Mouse (Mus musculus): ENCODE results near the gene Commd1. TPM values are rescaled to one million over a fixed set of nuclear protein-coding genes. Genes with fewer than 3 reads are reported as not detected.

Gene Commd1
- polyA plus RNA-seq, 2 experiments, result 89.7 to 372 TPM

DNA sequence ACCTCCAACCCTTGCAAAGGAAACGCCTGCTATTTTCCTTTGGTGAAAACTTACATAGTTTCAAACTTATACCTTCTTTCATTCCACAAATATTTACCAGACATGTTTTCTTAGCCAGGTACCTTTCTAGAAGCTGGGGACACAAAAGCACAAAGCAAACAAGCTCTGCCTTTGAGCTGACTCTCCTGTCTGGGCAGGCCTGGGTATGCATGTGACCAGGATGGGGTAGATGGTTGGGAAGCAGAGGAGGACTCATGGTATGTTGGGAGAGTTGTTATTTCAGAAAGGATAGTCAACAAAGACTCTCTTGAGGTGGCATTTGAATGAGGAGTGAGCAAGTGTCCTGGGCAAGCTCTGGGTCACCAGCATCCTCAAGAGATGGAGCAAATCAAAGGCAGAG lies 30.9 kb upstream of the Commd1 start:
- no peak for ATAC-seq (ENCODE audit: low FRiP score, low read depth)

GRCm38 (mm10) chr11:23008824-23009200 lies 26.6 kb upstream of the Commd1 start:
- TF ChIP-seq POLR2A (IDR thresholded peaks at IDR 0.05; ENCODE audit: borderline replicate concordance, extremely low read depth, insufficient read depth, insufficient read length), result no peak
- peak overlapping the region; percentile 66 for H3K9ac ChIP-seq (ENCODE audit: low read depth, low read length, severe bottlenecking)
- H3K27me3 ChIP-seq (ENCODE audit: control insufficient read depth, insufficient read depth, low read length), result no peaks in the 10 kb centered on the region
- WGBS, result 27% methylated on average over 4 of the region's 4 CpGs
- DNase-seq (ENCODE audit: low spot score), result no peak
- H3K4me1 ChIP-seq (ENCODE audit: control insufficient read depth, insufficient read depth, low read length), result 0 out of 2 replicates have a peak, but pooled peaks cover 3% of the 10 kb centered on the region
- H3K9me3 ChIP-seq (ENCODE audit: control insufficient read depth, low read length), result no peaks in the 10 kb centered on the region
- H3K27ac ChIP-seq (replicated peaks; ENCODE audit: low read depth, low read length), result no peak overlapping the region; the same call in 1 of the 2 replicates
- peaks cover 20% of the 10 kb centered on the region for H3K36me3 ChIP-seq (ENCODE audit: control insufficient read depth, insufficient read depth, low read length)
- peak overlapping the region; percentile 60 for H3K4me3 ChIP-seq (replicated peaks; ENCODE audit: low read length)
- peak overlapping the region; percentile 80 for H3K4me2 ChIP-seq (replicated peaks; ENCODE audit: low read depth, low read length, severe bottlenecking)
- no peak for ATAC-seq (ENCODE audit: low FRiP score, low read depth)

More for the DNA sequence above, 30.9 kb upstream of the Commd1 start:
- Histone ChIP-seq H3K4me3 (replicated peaks; ENCODE audit: low read length) (no peak overlapping the region), H3K9ac (ENCODE audit: low read depth, low read length, severe bottlenecking) (no peak overlapping the region), H3K27me3 (ENCODE audit: control insufficient read depth, insufficient read depth, low read length) (no peaks in the 10 kb centered on the region), H3K36me3 (ENCODE audit: control insufficient read depth, insufficient read depth, low read length) (no peaks in the 10 kb centered on the region), H3K4me2 (replicated peaks; ENCODE audit: low read depth, low read length, severe bottlenecking) (no peak overlapping the region), H3K9me3 (ENCODE audit: control insufficient read depth, low read length) (no peaks in the 10 kb centered on the region), H3K27ac (replicated peaks; ENCODE audit: low read depth, low read length) (no peak overlapping the region), H3K4me1 (ENCODE audit: control insufficient read depth, insufficient read depth, low read length) (0 out of 2 replicates have a peak, but pooled peaks cover 3% of the 10 kb centered on the region)
- 73% methylated on average over 1 of the region's 1 CpGs for WGBS
- TF ChIP-seq POLR2A (IDR thresholded peaks at IDR 0.05; ENCODE audit: borderline replicate concordance, extremely low read depth, insufficient read depth, insufficient read length), result no peak
- no peak for DNase-seq (ENCODE audit: low spot score)

- peak; percentile 70; the same call in 1 of the 2 replicates for TF ChIP-seq POLR2A (IDR thresholded peaks at IDR 0.05; ENCODE audit: borderline replicate concordance, extremely low read depth, insufficient read depth, insufficient read length)
- 0 out of 2 replicates have a peak, but pooled peaks cover 3% of the 10 kb centered on the region for H3K4me1 ChIP-seq (ENCODE audit: control insufficient read depth, insufficient read depth, low read length)
- peaks cover 25% of the 10 kb centered on the region for H3K36me3 ChIP-seq (ENCODE audit: control insufficient read depth, insufficient read depth, low read length)
- peak overlapping the region; percentile 66 for H3K9ac ChIP-seq (ENCODE audit: low read depth, low read length, severe bottlenecking)
- peak overlapping the region; percentile 83 for H3K27ac ChIP-seq (replicated peaks; ENCODE audit: low read depth, low read length)
- H3K4me2 ChIP-seq (replicated peaks; ENCODE audit: low read depth, low read length, severe bottlenecking), result peak overlapping the region; percentile 80
- ATAC-seq (ENCODE audit: low FRiP score, low read depth) (peak; percentile 86), DNase-seq (ENCODE audit: low spot score) (peak; percentile 88)
- peak overlapping the region; percentile 60 for H3K4me3 ChIP-seq (replicated peaks; ENCODE audit: low read length)
- under 1% methylated on average over 40 of the region's 40 CpGs for WGBS
- H3K9me3 ChIP-seq (ENCODE audit: control insufficient read depth, low read length), result no peaks in the 10 kb centered on the region
- H3K27me3 ChIP-seq (ENCODE audit: control insufficient read depth, insufficient read depth, low read length), result no peaks in the 10 kb centered on the region
Observed at GRCm38 (mm10) chr11:23008181-23008823, 26.1 kb upstream of the Commd1 start.

DNA sequence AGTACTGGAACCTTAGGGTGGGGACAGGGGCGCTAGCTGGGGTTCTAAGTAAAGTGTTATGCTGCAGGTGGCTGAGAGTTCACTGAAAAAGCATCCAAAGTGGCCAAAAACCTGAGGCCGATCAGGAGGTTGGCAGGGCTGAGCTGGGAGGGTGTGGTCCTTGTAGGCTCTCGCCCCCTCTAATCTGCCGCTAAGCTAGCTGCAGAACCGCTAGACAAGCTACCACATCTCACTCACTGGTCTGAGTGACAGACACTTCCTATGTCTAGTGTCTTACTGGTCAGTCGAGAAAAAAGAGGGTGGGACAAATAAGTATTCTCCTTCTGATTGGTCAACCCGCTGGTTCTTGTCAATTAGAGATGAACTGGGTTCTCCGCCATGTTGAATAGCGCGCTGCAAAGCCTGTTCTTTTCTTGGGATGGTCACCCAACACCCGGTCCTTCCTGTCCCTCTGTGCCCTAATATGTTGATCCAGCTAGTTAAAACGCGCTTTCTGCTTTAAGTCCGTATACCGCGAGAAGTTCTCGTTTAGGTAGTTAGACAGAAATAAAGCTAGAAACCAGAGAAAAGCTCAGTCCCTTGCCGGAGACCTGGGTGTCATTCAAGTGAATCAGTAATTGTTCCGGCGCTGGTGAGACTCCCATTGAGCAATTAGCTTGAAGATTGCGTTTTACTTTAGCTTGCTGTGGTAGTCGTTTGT lies 25.4 kb upstream of the Commd1 start, which contains the start of gene Fam161a:
Gene Fam161a, plus strand, starts transcription at position 51 of the 700 bp plus-strand sequence.
- WGBS, result under 1% methylated on average over 22 of the region's 22 CpGs
- ATAC-seq (ENCODE audit: low FRiP score, low read depth), result peak; percentile 94

DNA sequence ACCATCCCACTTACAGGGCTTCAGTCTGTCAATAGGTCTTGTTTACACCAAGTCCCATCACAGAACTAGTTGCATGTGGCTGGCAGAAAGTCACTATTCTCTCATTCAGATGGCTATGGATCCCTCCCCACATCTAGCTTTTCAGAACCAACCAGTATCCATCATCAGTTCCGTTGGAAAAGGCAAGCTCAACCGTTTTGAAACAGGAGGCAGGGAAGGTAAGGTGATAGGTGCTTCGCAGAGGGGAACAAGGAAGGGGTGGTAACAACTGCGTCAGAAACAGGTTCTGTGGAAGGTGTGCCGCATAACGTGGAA lies 24.9 kb upstream of the Commd1 start:
- H3K9ac ChIP-seq (ENCODE audit: low read depth, low read length, severe bottlenecking), result peak overlapping the region; percentile 36; the same call in 1 of the 2 replicates
- 7% methylated on average over 6 of the region's 6 CpGs for WGBS

More for the DNA sequence above, 25.4 kb upstream of the Commd1 start, which contains the start of gene Fam161a:
- Histone ChIP-seq H3K36me3 (ENCODE audit: control insufficient read depth, insufficient read depth, low read length) (peaks cover 27% of the 10 kb centered on the region), H3K9ac (ENCODE audit: low read depth, low read length, severe bottlenecking) (peak within 1 kb of the TSS; percentile 66), H3K4me3 (replicated peaks; ENCODE audit: low read length) (peak within 1 kb of the TSS; percentile 60), H3K4me1 (ENCODE audit: control insufficient read depth, insufficient read depth, low read length) (0 out of 2 replicates have a peak, but pooled peaks cover 3% of the 10 kb centered on the region), H3K4me2 (replicated peaks; ENCODE audit: low read depth, low read length, severe bottlenecking) (peak within 1 kb of the TSS; percentile 80), H3K9me3 (ENCODE audit: control insufficient read depth, low read length) (no peaks in the 10 kb centered on the region), H3K27ac (replicated peaks; ENCODE audit: low read depth, low read length) (peak within 1 kb of the TSS; percentile 83), H3K27me3 (ENCODE audit: control insufficient read depth, insufficient read depth, low read length) (no peaks in the 10 kb centered on the region)
- TF ChIP-seq POLR2A (IDR thresholded peaks at IDR 0.05; ENCODE audit: borderline replicate concordance, extremely low read depth, insufficient read depth, insufficient read length), result no peak
- peak; percentile 96 for DNase-seq (ENCODE audit: low spot score)

More for the DNA sequence above, 24.9 kb upstream of the Commd1 start:
- H3K9me3 ChIP-seq (ENCODE audit: control insufficient read depth, low read length), result no peaks in the 10 kb centered on the region
- no peaks in the 10 kb centered on the region for H3K27me3 ChIP-seq (ENCODE audit: control insufficient read depth, insufficient read depth, low read length)
- no peak; the same call in 1 of the 2 replicates for ATAC-seq (ENCODE audit: low FRiP score, low read depth)
- H3K4me1 ChIP-seq (ENCODE audit: control insufficient read depth, insufficient read depth, low read length), result 0 out of 2 replicates have a peak, but pooled peaks cover 3% of the 10 kb centered on the region
- no peak for TF ChIP-seq POLR2A (IDR thresholded peaks at IDR 0.05; ENCODE audit: borderline replicate concordance, extremely low read depth, insufficient read depth, insufficient read length)
- no peak for DNase-seq (ENCODE audit: low spot score)
- peak overlapping the region; percentile 60 for H3K4me3 ChIP-seq (replicated peaks; ENCODE audit: low read length)
- 0 out of 2 replicates have a peak overlapping the region, but pooled peaks have one; percentile 83 for H3K27ac ChIP-seq (replicated peaks; ENCODE audit: low read depth, low read length)
- H3K4me2 ChIP-seq (replicated peaks; ENCODE audit: low read depth, low read length, severe bottlenecking), result peak overlapping the region; percentile 80
- H3K36me3 ChIP-seq (ENCODE audit: control insufficient read depth, insufficient read depth, low read length), result peaks cover 32% of the 10 kb centered on the region

Measured in limb, embryonic 14.5 days (tissue).